Mouse (Mus musculus) left cerebral cortex, postnatal 36 days (tissue): ENCODE data around the gene Madd. TPM values are rescaled to one million over a fixed set of nuclear protein-coding genes. Genes with fewer than 3 reads are reported as not detected.

Source experiments
- DNase-seq, 2 experiments: peaks; one replicate each; pipeline ENCODE4 v3.0.0; 2021 to 2022; ENCODE audit warnings: low spot score in 2 of 2, mixed read lengths in 1 of 2
- intact Hi-C: fragments of 180-260 bp; cut with DNase I; formaldehyde crosslinking; loops from one replicate; pipeline ENCODE4 v1.15.1; 2025
- total RNA-seq, 2 experiments: library from RNA; stranded (reverse); gene quantifications; 2 replicates each; pipeline ENCODE4 v1.2.3; 2021

The Madd gene
- total RNA-seq, result 100 to 1,000 TPM; 227 to 230 TPM

- intact Hi-C loops, result loop anchor here (2.0 to 5.0 kb wide), 2 partner anchors 53 to 67 kb away; partner anchors contain the start of genes Ddb2 and Mybpc3
- DNase-seq, result no peak
Observed at GRCm38 (mm10) chr2:91183711-91184405, at the start of gene Madd. Madd (minus strand) TSS chr2:91183837.

- intact Hi-C loops, result no loop called here
- peak; percentile 37 to 46 for DNase-seq
Observed at GRCm38 (mm10) chr2:91229735-91230134, 46.1 kb upstream of the Madd start.

GRCm38 (mm10) chr2:91223614-91224013, 40.0 kb upstream of the Madd start:
- intact Hi-C loops, result no loop called here
- DNase-seq, result no peak

GRCm38 (mm10) chr2:91220501-91220900, 36.9 kb upstream of the Madd start:
- DNase-seq, result no peak
- intact Hi-C loops, result no loop called here

- no peak for DNase-seq
- intact Hi-C loops, result loop anchor here (2.0 kb wide), 1 partner anchor 14 kb away; the partner anchor contains the start of genes Acp2 and Nr1h3
Observed at GRCm38 (mm10) chr2:91217032-91217431, 33.4 kb upstream of the Madd start.

GRCm38 (mm10) chr2:91213311-91213710, 29.7 kb upstream of the Madd start:
- no peak for DNase-seq
- intact Hi-C loops, result no loop called here

- DNase-seq, result no peak
- intact Hi-C loops, result no loop called here
Observed at GRCm38 (mm10) chr2:91206254-91206775, 22.7 kb upstream of the Madd start.

- intact Hi-C loops, result loop anchor here (2.0 to 5.0 kb wide), 3 partner anchors 14 to 34 kb away; partner anchors contain the start of gene Ddb2
- DNase-seq, result no peak
Observed at GRCm38 (mm10) chr2:91202972-91203656, 19.5 kb upstream of the Madd start.

- peak; percentile 96 to 98 for DNase-seq
- intact Hi-C loops, result loop anchor here (2.0 to 5.0 kb wide), 3 partner anchors 14 to 35 kb away; partner anchors contain the start of gene Ddb2
Observed at GRCm38 (mm10) chr2:91202222-91202971, 18.8 kb upstream of the Madd start, which contains the start of the genes Nr1h3 and Acp2. Nr1h3 (minus strand) TSS chr2:91202834. Acp2 (plus strand) TSS chr2:91202885.

GRCm38 (mm10) chr2:91198888-91199287, 15.3 kb upstream of the Madd start:
- intact Hi-C loops, result no loop called here
- no peak for DNase-seq

- DNase-seq, result peak in 1 of 2 experiments; percentile 54
- intact Hi-C loops, result no loop called here
Observed at GRCm38 (mm10) chr2:91196577-91197001, 13.0 kb upstream of the Madd start.

GRCm38 (mm10) chr2:91194624-91195332, 11.1 kb upstream of the Madd start:
- intact Hi-C loops, result loop anchor here (5.0 kb wide), 1 partner anchor 82 kb away; no protein-coding TSS in a partner anchor
- no peak for DNase-seq

- no peak for DNase-seq
- intact Hi-C loops, result loop anchor here (5.0 kb wide), 1 partner anchor 78 kb away; no protein-coding TSS in a partner anchor
Observed at GRCm38 (mm10) chr2:91190501-91190900, 6.9 kb upstream of the Madd start.

GRCm38 (mm10) chr2:91187431-91187830, 3.8 kb upstream of the Madd start:
- no peak for DNase-seq
- intact Hi-C loops, result no loop called here

GRCm38 (mm10) chr2:91186208-91186607, 2.6 kb upstream of the Madd start:
- intact Hi-C loops, result no loop called here
- no peak for DNase-seq

- DNase-seq, result peak; percentile 93 to 95
- intact Hi-C loops, result loop anchor here (2.0 to 5.0 kb wide), 2 partner anchors 54 to 66 kb away; partner anchors contain the start of genes Ddb2 and Mybpc3
Observed at GRCm38 (mm10) chr2:91183148-91183513, 506 bp downstream of the Madd start.

GRCm38 (mm10) chr2:91182405-91183147, 1.1 kb downstream of the Madd start:
- DNase-seq, result peak; percentile 87 to 91
- intact Hi-C loops, result loop anchor here (2.0 to 5.0 kb wide), 2 partner anchors 54 to 65 kb away; partner anchors contain the start of genes Ddb2 and Mybpc3

- intact Hi-C loops, result loop anchor here (2.0 to 5.0 kb wide), 2 partner anchors 55 to 65 kb away; partner anchors contain the start of genes Ddb2 and Mybpc3
- DNase-seq, result peak; percentile 28 to 51
Observed at GRCm38 (mm10) chr2:91182016-91182404, 1.6 kb downstream of the Madd start.
